In the genomic region with DNA sequence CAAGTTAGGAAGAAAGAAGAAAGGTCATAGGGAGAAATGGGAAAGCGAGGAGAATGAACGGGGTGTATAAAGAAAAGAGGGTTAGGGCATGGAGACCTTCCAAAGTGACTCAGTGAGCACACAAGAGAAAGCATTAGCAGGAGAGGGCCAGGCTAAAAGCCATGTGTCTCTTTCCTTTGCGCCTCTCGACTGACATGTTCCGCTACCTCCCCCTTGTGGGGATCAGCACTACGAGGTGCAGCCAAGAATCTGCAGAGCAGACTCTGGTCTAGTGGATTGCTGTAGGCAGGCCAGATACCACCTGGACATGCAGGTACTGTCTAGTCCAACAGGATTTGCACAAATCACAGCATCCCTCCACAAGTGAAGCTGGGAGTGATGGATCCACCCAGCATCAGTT, we compare ENCODE assay signal across 14 mouse cellular contexts. TPM values are rescaled to one million over a fixed set of nuclear protein-coding genes. Genes with fewer than 3 reads are reported as not detected.
A peak's percentile ranks its signal among the peaks of the same experiment; 100 is the strongest.
DNase-seq lines count a peak whose midpoint lies in the region; ATAC-seq and TF ChIP-seq lines count a peak whose summit lies in the region.
"Had no signal": no experiment of that assay in that cellular context is flagged by ENCODE, and none has a peak within 500 bp of the region (broad histone marks: within the 10 kb centered on the region; RNA-seq: fewer than 3 reads in every experiment).

No protein-coding gene starts in this region.

- ATAC-seq in forebrain, embryonic 14.5 days, result no peak
- no peak for ATAC-seq in forebrain, embryonic 16.5 days
- ATAC-seq in hindbrain, embryonic 13.5 days (ENCODE audit: low FRiP score), result no peak
- ATAC-seq: midbrain, embryonic 16.5 days had no signal

- H3K4me2 ChIP-seq in forebrain, embryonic 14.5 days (ENCODE audit: low read length), result no peak overlapping the region
- no peak overlapping the region for H3K4me2 ChIP-seq in forebrain, embryonic 16.5 days (ENCODE audit: low read length)
- no peak overlapping the region for H3K4me2 ChIP-seq in CH12.LX (ENCODE audit: insufficient read depth, low read depth, poor library complexity, severe bottlenecking)
- no peak overlapping the region for H3K4me2 ChIP-seq in hindbrain, embryonic 13.5 days
- H3K4me2 ChIP-seq: embryonic facial prominence, embryonic 15.5 days; heart, embryonic 13.5 days; kidney, embryonic 15.5 days had no signal

- 69% methylated on average over 6 of the region's 6 CpGs for WGBS in forebrain, embryonic 14.5 days
- WGBS in forebrain, embryonic 16.5 days, result 73% methylated on average over 6 of the region's 6 CpGs
- 74% methylated on average over 6 of the region's 6 CpGs for WGBS in hindbrain, embryonic 13.5 days

- peak; percentile 38 for DNase-seq in forebrain, embryonic 14.5 days (ENCODE audit: low spot score)
- no peak for DNase-seq in layer of hippocampus, adult 2 months (ENCODE audit: low spot score in 2 of 2)
- DNase-seq in layer of hippocampus, postnatal 36 days, result no peak
- DNase-seq in CH12.LX (ENCODE audit: extremely low read depth), result peak; percentile 29
- peak; percentile 61 to 67 for DNase-seq in cerebellum, postnatal 36 days
- DNase-seq in Muller cell, postnatal 12 days (ENCODE audit: inconsistent ontology term), result no peak
- DNase-seq: adrenal gland, postnatal 25 days; thymus, adult 18-20 months had no signal

- TF ChIP-seq CTCF in layer of hippocampus, adult 2 months (conservative IDR thresholded peaks at IDR 0.05), result peak; percentile 68
- TF ChIP-seq CTCF in CH12.LX (conservative IDR thresholded peaks at IDR 0.05 in 1 of 2, IDR thresholded peaks at IDR 0.05 in 1 of 2; ENCODE audit: low read depth in 2 of 2, low read length in 2 of 2), result peak in 1 of 2 experiments; percentile 72; a peak in 2 of 4 replicates

- TF ChIP-seq RAD21 in CH12.LX (IDR thresholded peaks at IDR 0.05; ENCODE audit: low read depth, low read length), result peak; percentile 77

- in situ Hi-C loops in CH12.LX (cut with MboI; ENCODE audit: low pct_ligation_motif_present, low pct_unique_long_range_greater_than_20kb, low sequenced_read_pairs), result loop anchor here (10.0 to 25.0 kb wide), 2 partner anchors 326 to 869 kb away; no protein-coding TSS in a partner anchor

- H3K4me3 ChIP-seq in forebrain, embryonic 14.5 days (ENCODE audit: low read depth, low read length), result no peak overlapping the region
- no peak overlapping the region for H3K4me3 ChIP-seq in forebrain, embryonic 16.5 days (replicated peaks; ENCODE audit: low read length)
- H3K4me3 ChIP-seq in layer of hippocampus, adult 2 months, result no peak overlapping the region
- no peak overlapping the region for H3K4me3 ChIP-seq in CH12.LX (replicated peaks in 1 of 3; ENCODE audit: low read depth in 2 of 3, low read length in 2 of 3, poor library complexity in 1 of 3)
- no peak overlapping the region for H3K4me3 ChIP-seq in hindbrain, embryonic 13.5 days
- H3K4me3 ChIP-seq: embryonic facial prominence, embryonic 15.5 days; heart, embryonic 13.5 days; kidney, embryonic 15.5 days had no signal

- no peaks in the 10 kb centered on the region for H3K4me1 ChIP-seq in forebrain, embryonic 14.5 days (ENCODE audit: control insufficient read depth, insufficient read depth, low read length)
- H3K4me1 ChIP-seq in forebrain, embryonic 16.5 days (replicated peaks; ENCODE audit: control insufficient read depth, insufficient read depth, low read length), result no peaks in the 10 kb centered on the region
- H3K4me1 ChIP-seq in CH12.LX (ENCODE audit: control insufficient read depth in 1 of 2, insufficient read depth in 2 of 2), result no peaks in the 10 kb centered on the region
- peaks cover 9% of the 10 kb centered on the region; the same call in 1 of the 2 replicates for H3K4me1 ChIP-seq in hindbrain, embryonic 13.5 days (replicated peaks)
- H3K4me1 ChIP-seq: embryonic facial prominence, embryonic 15.5 days had no signal

- TF ChIP-seq EP300 in CH12.LX (IDR thresholded peaks at IDR 0.05; ENCODE audit: low read length), result no peak

- no peak overlapping the region for H3K9ac ChIP-seq in forebrain, embryonic 14.5 days (ENCODE audit: low read length)
- no peak overlapping the region for H3K9ac ChIP-seq in forebrain, embryonic 16.5 days (replicated peaks; ENCODE audit: low read depth, low read length)
- H3K9ac ChIP-seq in CH12.LX (ENCODE audit: insufficient read depth, low read depth), result no peak overlapping the region
- no peak overlapping the region for H3K9ac ChIP-seq in hindbrain, embryonic 13.5 days
- H3K9ac ChIP-seq: embryonic facial prominence, embryonic 15.5 days; heart, embryonic 13.5 days; kidney, embryonic 15.5 days had no signal

- H3K27me3 ChIP-seq in forebrain, embryonic 14.5 days (replicated peaks; ENCODE audit: control insufficient read depth, insufficient read depth, low read length), result no peaks in the 10 kb centered on the region
- H3K27me3 ChIP-seq in forebrain, embryonic 16.5 days (replicated peaks; ENCODE audit: control insufficient read depth, insufficient read depth, low read length), result no peaks in the 10 kb centered on the region
- H3K27me3 ChIP-seq in CH12.LX (replicated peaks), result peaks cover 69% of the 10 kb centered on the region
- no peaks in the 10 kb centered on the region for H3K27me3 ChIP-seq in hindbrain, embryonic 13.5 days
- H3K27me3 ChIP-seq: embryonic facial prominence, embryonic 15.5 days; heart, embryonic 13.5 days; kidney, embryonic 15.5 days had no signal

- no peaks in the 10 kb centered on the region for H3K36me3 ChIP-seq in forebrain, embryonic 14.5 days (ENCODE audit: control insufficient read depth, insufficient read depth, low read length)
- H3K36me3 ChIP-seq in forebrain, embryonic 16.5 days (ENCODE audit: control insufficient read depth, insufficient read depth), result no peaks in the 10 kb centered on the region
- no peaks in the 10 kb centered on the region for H3K36me3 ChIP-seq in CH12.LX (replicated peaks in 1 of 2; ENCODE audit: control insufficient read depth in 1 of 2, insufficient read depth in 1 of 2, low read length in 1 of 2)
- H3K36me3 ChIP-seq in hindbrain, embryonic 13.5 days, result no peaks in the 10 kb centered on the region
- H3K36me3 ChIP-seq: embryonic facial prominence, embryonic 15.5 days; heart, embryonic 13.5 days; kidney, embryonic 15.5 days had no signal

- H3K79me2 ChIP-seq in CH12.LX (replicated peaks; ENCODE audit: control insufficient read depth, extremely low read depth, insufficient read depth, poor library complexity, severe bottlenecking), result no peaks in the 10 kb centered on the region

- H3K9me3 ChIP-seq in forebrain, embryonic 14.5 days (replicated peaks; ENCODE audit: control insufficient read depth, low read length), result no peaks in the 10 kb centered on the region
- no peaks in the 10 kb centered on the region for H3K9me3 ChIP-seq in forebrain, embryonic 16.5 days (ENCODE audit: control insufficient read depth, low read length)
- H3K9me3 ChIP-seq in CH12.LX (replicated peaks; ENCODE audit: low read length), result no peaks in the 10 kb centered on the region
- no peaks in the 10 kb centered on the region for H3K9me3 ChIP-seq in hindbrain, embryonic 13.5 days
- H3K9me3 ChIP-seq: embryonic facial prominence, embryonic 15.5 days; heart, embryonic 13.5 days; kidney, embryonic 15.5 days had no signal

- H3K27ac ChIP-seq in forebrain, embryonic 14.5 days (ENCODE audit: low read depth, low read length), result no peak overlapping the region
- H3K27ac ChIP-seq in forebrain, embryonic 16.5 days (ENCODE audit: low read length), result no peak overlapping the region
- no peak overlapping the region for H3K27ac ChIP-seq in layer of hippocampus, adult 2 months
- H3K27ac ChIP-seq in CH12.LX (ENCODE audit: insufficient read depth, low read depth), result no peak overlapping the region
- no peak overlapping the region for H3K27ac ChIP-seq in hindbrain, embryonic 13.5 days
- H3K27ac ChIP-seq: embryonic facial prominence, embryonic 15.5 days; heart, embryonic 13.5 days; kidney, embryonic 15.5 days had no signal

- dilution Hi-C loops in CH12.LX (cut with MboI; ENCODE audit: extremely low pct_ligation_motif_present, extremely low pct_unique_long_range_greater_than_20kb, low sequenced_read_pairs), result no loop called here

- TF ChIP-seq POLR2A in CH12.LX (IDR thresholded peaks at IDR 0.05; ENCODE audit: low read depth, low read length), result no peak

TF ChIP-seq in CH12.LX, 34 proteins besides CTCF, POLR2A, EP300 and RAD21:
- TF ChIP-seq MEF2A (IDR thresholded peaks at IDR 0.05; ENCODE audit: borderline replicate concordance, low read depth, low read length), result no peak
- no peak for TF ChIP-seq RCOR1 (conservative IDR thresholded peaks at IDR 0.05; ENCODE audit: low read depth, low read length)
- TF ChIP-seq CHD2 (IDR thresholded peaks at IDR 0.05; ENCODE audit: low read length), result no peak
- TF ChIP-seq HCFC1 (IDR thresholded peaks at IDR 0.05; ENCODE audit: low read depth, low read length), result no peak
- 0 out of 2 replicates have a peak, but pooled peaks have one; percentile 41 for TF ChIP-seq MYC (IDR thresholded peaks at IDR 0.05; ENCODE audit: low read depth, low read length)
- TF ChIP-seq MAFK (IDR thresholded peaks at IDR 0.05; ENCODE audit: insufficient replicate concordance, low read length), result no peak
- TF ChIP-seq ZNF384 (IDR thresholded peaks at IDR 0.05; ENCODE audit: low read depth, low read length), result no peak
- peak; percentile 49; the same call in 1 of the 2 replicates for TF ChIP-seq MAX (IDR thresholded peaks at IDR 0.05; ENCODE audit: low read length)
- TF ChIP-seq SIN3A (IDR thresholded peaks at IDR 0.05; ENCODE audit: low read length), result no peak
- no peak for TF ChIP-seq ZC3H11A (IDR thresholded peaks at IDR 0.05; ENCODE audit: low read depth, low read length)
- TF ChIP-seq POLR2AphosphoS2 (IDR thresholded peaks at IDR 0.05; ENCODE audit: low read depth, low read length), result no peak
- peak; percentile 70 for TF ChIP-seq SMC3 (IDR thresholded peaks at IDR 0.05; ENCODE audit: low read depth, low read length)
- no peak for TF ChIP-seq ETS1 (conservative IDR thresholded peaks at IDR 0.05; ENCODE audit: low read depth, low read length)
- TF ChIP-seq GABPA (IDR thresholded peaks at IDR 0.05; ENCODE audit: insufficient replicate concordance, low read depth, low read length), result no peak
TF ChIP-seq in CH12.LX: peak in this region for 3.

RNA-seq across cellular contexts. Expression of gene Kcna5, which starts 54.0 kb away (rescaled TPM):
- 1.4 and 1.6 TPM in 2 replicates for polyA plus RNA-seq in forebrain, embryonic 14.5 days (2014; fragmentation: Nextera tagmentation; extraction: Ambion mirVana)
- 2.2 and 2.4 TPM in 2 replicates for polyA plus RNA-seq in forebrain, embryonic 16.5 days (2015; fragmentation: Nextera tagmentation; extraction: Ambion mirVana)
- 1 to 10 TPM; 1.5 to 1.6 TPM for total RNA-seq in layer of hippocampus, adult 2 months (2021)
- total RNA-seq in layer of hippocampus, postnatal 36 days (2021), result 1 to 10 TPM; 1.3 to 1.6 TPM
- total RNA-seq in CH12.LX (2012; rRNA removed) (not detected in 2 replicates), CH12.LX (2014; rRNA removed) (not detected in 2 replicates)
- polyA plus RNA-seq in CH12.LX (2012; ENCODE audit: insufficient read length, low read depth), result not detected in 2 replicates
- polyA plus RNA-seq in hindbrain, embryonic 13.5 days (2015; fragmentation: Nextera tagmentation; extraction: Ambion mirVana), result 2.2 and 2.4 TPM in 2 replicates

Comparison
In these comparisons a context has a peak if more than half of its experiments do, and no peak if none do; other contexts are left out.
1. DNase-seq: peak in forebrain, embryonic 14.5 days (single experiment), CH12.LX (single experiment) and cerebellum, postnatal 36 days (2 of 2); none in layer of hippocampus, adult 2 months (0 of 2), layer of hippocampus, postnatal 36 days (0 of 2) and Muller cell, postnatal 12 days (single experiment).